Mouse (Mus musculus): ENCODE data around the gene Tspan17. TPM values are rescaled to one million over a fixed set of nuclear protein-coding genes. Genes with fewer than 3 reads are reported as not detected.

The Tspan17 gene
- polyA plus RNA-seq, 1 experiment from 2014 or later, result 15.9 TPM

DNA sequence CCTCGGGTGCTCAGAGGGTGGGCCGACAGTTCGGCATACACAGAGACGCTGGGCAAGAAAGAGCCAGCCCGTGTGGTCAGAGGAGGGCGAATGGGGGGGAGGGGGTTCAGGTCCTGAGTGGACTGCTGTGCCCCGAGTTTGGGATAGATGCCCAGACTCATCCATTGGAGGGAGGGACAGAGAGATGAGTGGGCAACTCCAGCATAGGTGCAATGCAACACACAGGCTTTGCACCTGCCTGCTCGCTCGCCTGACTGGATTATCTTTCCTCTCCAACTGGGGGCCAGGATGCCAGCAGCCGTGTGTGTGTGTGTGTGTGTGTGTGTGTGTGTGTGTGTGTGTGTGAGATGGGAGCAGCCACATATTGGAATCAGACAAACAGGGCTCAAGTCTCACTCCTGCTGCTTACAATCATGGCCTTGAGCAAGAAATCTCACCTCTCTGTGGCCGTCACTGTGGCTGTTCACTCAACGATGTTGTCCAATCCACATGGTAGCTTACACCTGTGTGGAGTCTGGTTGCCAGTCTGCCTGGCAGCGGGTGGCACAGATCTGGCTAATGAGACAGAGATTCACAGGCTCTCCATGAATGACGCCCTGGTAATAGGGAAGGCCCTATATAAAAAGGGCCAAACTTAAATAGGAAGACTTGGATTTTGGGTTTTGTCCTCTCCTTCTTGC lies 47.3 kb downstream of the Tspan17 start:
- no peak overlapping the region for H3K4me3 ChIP-seq (ENCODE audit: low read depth, low read length)
- H3K9me3 ChIP-seq (ENCODE audit: control insufficient read depth, low read length), result no peaks in the 10 kb centered on the region
- H3K27ac ChIP-seq (ENCODE audit: low read depth, low read length), result no peak overlapping the region
- no peak overlapping the region for H3K4me2 ChIP-seq
- ATAC-seq (ENCODE audit: low FRiP score), result no peak
- no peak overlapping the region for H3K9ac ChIP-seq (ENCODE audit: low read length)
- no peak for DNase-seq (ENCODE audit: low spot score, missing footprints)
- 77% methylated on average over 14 of the region's 14 CpGs for WGBS
- no peaks in the 10 kb centered on the region for H3K27me3 ChIP-seq (ENCODE audit: control insufficient read depth, insufficient read depth, low read length)
- no peaks in the 10 kb centered on the region; the same call in 1 of the 2 replicates for H3K4me1 ChIP-seq (ENCODE audit: control insufficient read depth, insufficient read depth, low read length)
- no peaks in the 10 kb centered on the region for H3K36me3 ChIP-seq (ENCODE audit: control insufficient read depth, insufficient read depth, low read length)

DNA sequence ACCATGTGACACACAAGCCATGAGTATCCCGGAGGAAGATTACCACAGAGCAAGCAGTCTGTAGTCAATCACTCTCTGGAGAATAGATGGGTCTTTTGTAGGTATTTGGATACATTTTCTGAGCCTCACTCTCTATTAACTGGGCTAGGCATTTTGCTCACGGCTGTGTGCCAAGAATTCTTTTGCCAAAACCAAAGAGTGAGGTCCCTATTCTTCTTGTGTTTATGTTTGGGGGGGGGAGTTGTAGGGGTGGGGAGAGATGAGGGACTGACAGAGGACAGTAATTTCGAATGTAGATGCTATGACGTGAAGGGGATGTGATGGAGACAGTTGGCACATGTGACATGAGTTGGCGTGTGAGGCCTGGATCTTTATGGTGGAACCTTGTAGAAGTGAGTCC lies 47.9 kb downstream of the Tspan17 start:
- 80% methylated on average over 5 of the region's 5 CpGs for WGBS
- Histone ChIP-seq H3K36me3 (ENCODE audit: control insufficient read depth, insufficient read depth, low read length) (no peaks in the 10 kb centered on the region), H3K4me3 (ENCODE audit: low read depth, low read length) (no peak overlapping the region), H3K9me3 (ENCODE audit: control insufficient read depth, low read length) (no peaks in the 10 kb centered on the region), H3K9ac (ENCODE audit: low read length) (no peak overlapping the region), H3K4me1 (ENCODE audit: control insufficient read depth, insufficient read depth, low read length) (no peaks in the 10 kb centered on the region; the same call in 1 of the 2 replicates), H3K4me2 (no peak overlapping the region), H3K27me3 (ENCODE audit: control insufficient read depth, insufficient read depth, low read length) (no peaks in the 10 kb centered on the region), H3K27ac (ENCODE audit: low read depth, low read length) (no peak overlapping the region)
- DNase-seq (ENCODE audit: low spot score, missing footprints) (no peak), ATAC-seq (ENCODE audit: low FRiP score) (no peak)

DNA sequence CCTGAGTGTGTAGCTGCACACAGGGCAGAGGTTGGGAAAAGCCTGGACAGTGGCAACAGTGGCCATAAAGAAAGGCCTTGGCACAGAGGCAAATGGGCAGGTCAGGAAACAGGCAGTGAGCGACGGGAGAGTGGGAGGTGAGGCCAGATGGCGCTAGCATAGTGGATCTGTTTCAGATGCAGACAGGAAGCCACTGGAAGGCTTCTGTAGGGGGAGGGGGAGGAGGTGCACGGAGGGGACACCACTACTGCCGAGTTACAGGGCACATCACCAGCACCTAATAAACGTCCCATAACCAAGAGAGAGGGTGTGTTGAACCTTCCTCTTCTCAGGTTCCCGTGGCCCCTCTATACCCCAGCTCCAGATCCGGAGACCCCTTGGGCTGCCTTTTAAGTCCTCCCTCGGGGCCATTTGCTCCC lies 48.3 kb downstream of the Tspan17 start:
- 35% methylated on average over 9 of the region's 9 CpGs for WGBS
- Histone ChIP-seq H3K9ac (ENCODE audit: low read length) (no peak overlapping the region), H3K27me3 (ENCODE audit: control insufficient read depth, insufficient read depth, low read length) (no peaks in the 10 kb centered on the region), H3K9me3 (ENCODE audit: control insufficient read depth, low read length) (no peaks in the 10 kb centered on the region), H3K4me2 (no peak overlapping the region), H3K27ac (ENCODE audit: low read depth, low read length) (no peak overlapping the region), H3K4me1 (ENCODE audit: control insufficient read depth, insufficient read depth, low read length) (no peaks in the 10 kb centered on the region; the same call in 1 of the 2 replicates), H3K4me3 (ENCODE audit: low read depth, low read length) (no peak overlapping the region), H3K36me3 (ENCODE audit: control insufficient read depth, insufficient read depth, low read length) (no peaks in the 10 kb centered on the region)
- DNase-seq (ENCODE audit: low spot score, missing footprints) (no peak), ATAC-seq (ENCODE audit: low FRiP score) (no peak)

DNA sequence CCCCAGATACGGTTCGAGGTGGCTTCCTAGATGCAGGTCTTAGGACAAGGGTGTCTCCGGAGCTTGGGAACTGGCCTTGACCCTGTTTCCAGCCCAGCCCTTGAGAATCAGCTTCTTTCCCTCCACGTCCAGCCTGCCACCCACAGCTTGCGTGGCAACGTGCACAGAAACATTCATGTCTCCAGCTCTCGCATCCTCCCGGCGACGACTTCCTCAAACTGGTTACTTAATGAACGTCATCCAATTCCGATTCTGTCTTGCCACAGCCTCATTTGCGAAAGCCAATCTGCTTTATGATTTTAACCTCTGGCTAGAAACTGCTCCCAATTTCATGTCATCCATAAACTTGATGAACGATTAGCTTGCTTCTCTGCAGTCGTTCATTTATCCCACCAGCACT lies 49.4 kb downstream of the Tspan17 start:
- 88% methylated on average over 15 of the region's 15 CpGs for WGBS
- Histone ChIP-seq H3K4me3 (ENCODE audit: low read depth, low read length) (no peak overlapping the region), H3K4me1 (ENCODE audit: control insufficient read depth, insufficient read depth, low read length) (no peaks in the 10 kb centered on the region; the same call in 1 of the 2 replicates), H3K36me3 (ENCODE audit: control insufficient read depth, insufficient read depth, low read length) (no peaks in the 10 kb centered on the region), H3K9ac (ENCODE audit: low read length) (no peak overlapping the region), H3K27ac (ENCODE audit: low read depth, low read length) (no peak overlapping the region), H3K27me3 (ENCODE audit: control insufficient read depth, insufficient read depth, low read length) (no peaks in the 10 kb centered on the region), H3K4me2 (no peak overlapping the region), H3K9me3 (ENCODE audit: control insufficient read depth, low read length) (no peaks in the 10 kb centered on the region)
- ATAC-seq (ENCODE audit: low FRiP score) (no peak), DNase-seq (ENCODE audit: low spot score, missing footprints) (no peak)

DNA sequence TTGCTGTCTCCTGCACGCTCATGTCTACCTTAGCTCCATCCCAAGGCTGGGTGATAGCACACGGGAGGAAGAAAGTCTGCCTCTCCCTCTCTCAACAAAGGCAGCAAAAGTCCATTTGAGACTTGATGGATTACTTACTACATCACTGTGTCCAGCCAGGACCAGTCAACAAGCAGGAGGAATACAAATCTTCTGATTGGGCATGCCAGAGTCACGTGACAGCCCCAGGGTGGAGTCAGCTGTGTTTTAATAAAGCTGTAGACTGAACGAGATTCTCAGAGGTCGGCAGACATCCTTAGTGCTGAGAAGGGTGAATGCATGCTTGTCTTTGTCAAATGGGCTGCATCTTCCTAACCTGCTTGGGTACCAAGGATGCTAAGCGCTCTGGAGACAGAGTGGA lies 50.0 kb downstream of the Tspan17 start:
- H3K4me1 ChIP-seq (ENCODE audit: control insufficient read depth, insufficient read depth, low read length), result no peaks in the 10 kb centered on the region; the same call in 1 of the 2 replicates
- H3K27ac ChIP-seq (ENCODE audit: low read depth, low read length), result no peak overlapping the region
- H3K9ac ChIP-seq (ENCODE audit: low read length), result no peak overlapping the region
- no peaks in the 10 kb centered on the region for H3K9me3 ChIP-seq (ENCODE audit: control insufficient read depth, low read length)
- H3K27me3 ChIP-seq (ENCODE audit: control insufficient read depth, insufficient read depth, low read length), result no peaks in the 10 kb centered on the region
- WGBS, result 76% methylated on average over 6 of the region's 6 CpGs
- H3K4me2 ChIP-seq, result no peak overlapping the region
- no peak overlapping the region for H3K4me3 ChIP-seq (ENCODE audit: low read depth, low read length)
- DNase-seq (ENCODE audit: low spot score, missing footprints) (no peak), ATAC-seq (ENCODE audit: low FRiP score) (no peak)
- H3K36me3 ChIP-seq (ENCODE audit: control insufficient read depth, insufficient read depth, low read length), result no peaks in the 10 kb centered on the region

DNA sequence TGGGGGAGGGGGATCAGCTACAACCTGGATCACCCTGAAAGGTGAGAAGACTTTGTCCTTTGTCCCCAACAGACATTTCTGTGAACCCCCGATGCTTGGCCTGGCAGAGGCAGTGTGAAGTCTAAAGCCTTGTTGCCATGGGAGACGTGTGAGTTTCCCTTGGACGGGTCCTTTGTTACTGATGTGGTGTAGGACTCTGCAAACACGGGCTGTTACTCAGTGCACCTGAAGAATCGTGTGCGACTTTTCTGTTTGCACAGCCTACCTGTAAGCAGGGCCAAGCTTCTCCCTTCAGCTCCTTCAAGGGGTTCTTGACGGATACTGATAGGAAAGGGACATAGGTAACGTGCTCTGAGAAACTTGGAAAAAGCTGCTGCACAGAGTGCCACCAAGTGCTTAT lies 55.4 kb downstream of the Tspan17 start:
- WGBS, result 38% methylated on average over 8 of the region's 8 CpGs
- no peak overlapping the region for H3K27ac ChIP-seq (ENCODE audit: low read depth, low read length)
- H3K36me3 ChIP-seq (ENCODE audit: control insufficient read depth, insufficient read depth, low read length), result no peaks in the 10 kb centered on the region
- H3K4me1 ChIP-seq (ENCODE audit: control insufficient read depth, insufficient read depth, low read length), result peaks cover 3% of the 10 kb centered on the region; the same call in 1 of the 2 replicates
- no peaks in the 10 kb centered on the region for H3K27me3 ChIP-seq (ENCODE audit: control insufficient read depth, insufficient read depth, low read length)
- H3K9me3 ChIP-seq (ENCODE audit: control insufficient read depth, low read length), result no peaks in the 10 kb centered on the region
- no peak for DNase-seq (ENCODE audit: low spot score, missing footprints)
- no peak for ATAC-seq (ENCODE audit: low FRiP score)
- no peak overlapping the region for H3K4me2 ChIP-seq
- H3K9ac ChIP-seq (ENCODE audit: low read length), result no peak overlapping the region
- H3K4me3 ChIP-seq (ENCODE audit: low read depth, low read length), result no peak overlapping the region

Other genes with a start within 250 kb of the Tspan17 start
- gene 4833439L19Rik, start 223.9 kb upstream of the Tspan17 start, polyA plus RNA-seq (2014; fragmentation: Nextera tagmentation; extraction: Ambion mirVana), result 263 and 264 TPM in 2 replicates
- 28.5 and 29.7 TPM in 2 replicates for gene Arl10, start 214.4 kb upstream of the Tspan17 start, polyA plus RNA-seq (2014; fragmentation: Nextera tagmentation; extraction: Ambion mirVana)
- 65.1 and 67.0 TPM in 2 replicates for gene Nop16, start 199.3 kb upstream of the Tspan17 start, polyA plus RNA-seq (2014; fragmentation: Nextera tagmentation; extraction: Ambion mirVana)
- 164 and 168 TPM in 2 replicates for gene Higd2a, start 199.2 kb upstream of the Tspan17 start, polyA plus RNA-seq (2014; fragmentation: Nextera tagmentation; extraction: Ambion mirVana)
- 22.3 and 28.1 TPM in 2 replicates for gene Cltb, start 178.0 kb upstream of the Tspan17 start, polyA plus RNA-seq (2014; fragmentation: Nextera tagmentation; extraction: Ambion mirVana)
- 86.9 and 90.9 TPM in 2 replicates for gene Faf2, start 167.6 kb upstream of the Tspan17 start, polyA plus RNA-seq (2014; fragmentation: Nextera tagmentation; extraction: Ambion mirVana)
- gene Rnf44, start 95.5 kb upstream of the Tspan17 start, polyA plus RNA-seq (2014; fragmentation: Nextera tagmentation; extraction: Ambion mirVana), result 88.6 and 111 TPM in 2 replicates
- 0.06 TPM in 1 of 2 replicates, not detected in the other for gene Cdhr2, start 87.9 kb upstream of the Tspan17 start, polyA plus RNA-seq (2014; fragmentation: Nextera tagmentation; extraction: Ambion mirVana)
- gene Gprin1, start 39.5 kb upstream of the Tspan17 start, polyA plus RNA-seq (2014; fragmentation: Nextera tagmentation; extraction: Ambion mirVana), result 9.8 and 10.8 TPM in 2 replicates
- 1.3 TPM in 2 replicates for gene Sncb, start 22.8 kb upstream of the Tspan17 start, polyA plus RNA-seq (2014; fragmentation: Nextera tagmentation; extraction: Ambion mirVana)
- not detected in 2 replicates for gene Eif4e1b, start 5.4 kb upstream of the Tspan17 start, polyA plus RNA-seq (2014; fragmentation: Nextera tagmentation; extraction: Ambion mirVana)
- gene Unc5a, start 160.0 kb downstream of the Tspan17 start, polyA plus RNA-seq (2014; fragmentation: Nextera tagmentation; extraction: Ambion mirVana), result 2.2 and 2.9 TPM in 2 replicates
- gene Hk3, start 232.0 kb downstream of the Tspan17 start, polyA plus RNA-seq (2014; fragmentation: Nextera tagmentation; extraction: Ambion mirVana), result 0.94 and 0.95 TPM in 2 replicates